Mouse (Mus musculus): Measurements from ENCODE around the gene Tet1.

DNA sequence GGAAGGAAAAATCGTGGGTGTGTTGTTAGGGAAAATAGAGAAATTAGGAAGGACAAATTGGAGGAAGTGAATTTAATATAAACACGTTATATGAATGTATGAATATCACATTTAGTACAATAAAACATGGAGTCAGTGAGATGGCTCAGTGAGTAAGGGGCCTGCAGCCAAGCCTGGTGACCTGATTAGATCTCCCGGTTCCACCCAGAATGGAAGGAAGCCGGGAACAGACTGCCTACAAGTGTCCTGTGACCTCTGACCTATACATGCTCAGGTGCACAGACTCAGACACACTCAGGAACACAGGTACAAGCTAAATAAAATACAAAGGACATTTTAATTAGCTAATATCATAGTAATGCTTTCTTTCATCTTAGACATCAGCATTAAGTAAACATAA lies 12.8 kb downstream of the Tet1 start:
- TF ChIP-seq POLR2A (IDR thresholded peaks at IDR 0.05; ENCODE audit: control insufficient read depth, low read depth, low read length) (no peak), CTCF (IDR thresholded peaks at IDR 0.05; ENCODE audit: control insufficient read depth, insufficient read depth, insufficient replicate concordance, low read depth, low read length) (no peak)

Measured in testis, adult 2 months (tissue).